Mouse (Mus musculus) ES-E14 (cell line): ENCODE measurements at regions not wholly inside any gene's neighbourhood (a gene's known extent, or its start where the extent isn't known, plus 50 kb on each side); places are given as distances from the start of the nearest gene placed in this dataset.

Source experiments
- DNase-seq: peaks from one replicate; pipeline ENCODE4 v3.0.0-alpha.2; 2013; ENCODE audit warnings: low read depth, low spot score
- H3K27ac ChIP-seq: 2 replicates; pipeline ENCODE4 v1.5.1; 2012; ENCODE audit warnings: low read depth, mild to moderate bottlenecking, low read length, moderate library complexity, mixed read lengths; ENCODE audit not compliant: poor library complexity, insufficient read depth, severe bottlenecking
- H3K36me3 ChIP-seq: 2 replicates; pipeline ENCODE4 v1.6.1; 2012; ENCODE audit warnings: mild to moderate bottlenecking, low read length, moderate library complexity, mixed read lengths; ENCODE audit not compliant: control insufficient read depth, poor library complexity, insufficient read depth, severe bottlenecking
- H3K4me1 ChIP-seq, 2 experiments: fragments of 150-350 bp in 1 of 2; sonication (generic) in 1 of 2; 2 replicates each; pipeline ENCODE4 v1.6.1; 2012; ENCODE audit warnings: low read length in 2 of 2, mild to moderate bottlenecking in 1 of 2, mixed read lengths in 1 of 2; ENCODE audit not compliant: control insufficient read depth in 2 of 2, insufficient read depth in 2 of 2, poor library complexity in 1 of 2
- H3K4me3 ChIP-seq, 2 experiments: fragments of 150-350 bp in 1 of 2; sonication (generic) in 1 of 2; 2 replicates each; pipeline ENCODE4 v1.5.1; 2012; ENCODE audit warnings: low read length in 2 of 2, low read depth in 1 of 2, mild to moderate bottlenecking in 1 of 2, mixed read lengths in 1 of 2; ENCODE audit not compliant: insufficient read depth in 1 of 2, poor library complexity in 1 of 2, severe bottlenecking in 1 of 2
- H3K9ac ChIP-seq: 2 replicates; pipeline ENCODE4 v1.6.1; 2012; ENCODE audit warnings: low read depth, mild to moderate bottlenecking, low read length, mixed read lengths; ENCODE audit not compliant: poor library complexity, insufficient read depth, severe bottlenecking
- H3K9me3 ChIP-seq: fragments of 150-350 bp; sonication (generic); 2 replicates; pipeline ENCODE4 v1.6.1; 2012; ENCODE audit warnings: low read depth, mild to moderate bottlenecking, low read length; ENCODE audit not compliant: control insufficient read depth, insufficient read depth
- CHD2 ChIP-seq: IDR thresholded peaks from 2 replicates; pipeline ENCODE4 v1.6.1; 2014; ENCODE audit warnings: mild to moderate bottlenecking, low read depth, low read length, inconsistent platforms
- HCFC1 ChIP-seq: IDR thresholded peaks from 2 replicates; pipeline ENCODE4 v1.6.1; 2012; ENCODE audit warnings: low read length, inconsistent platforms, borderline replicate concordance; ENCODE audit not compliant: insufficient read depth
- MAFK ChIP-seq: IDR thresholded peaks from 2 replicates; pipeline ENCODE4 v1.6.1; 2014; ENCODE audit warnings: mild to moderate bottlenecking, low read depth, low read length, inconsistent platforms; ENCODE audit not compliant: insufficient read depth
- ZC3H11A ChIP-seq: IDR thresholded peaks from 2 replicates; pipeline ENCODE4 v1.6.1; 2012; ENCODE audit warnings: low read depth, mild to moderate bottlenecking, inconsistent platforms, low read length, borderline replicate concordance
- ZNF384 ChIP-seq: IDR thresholded peaks from 2 replicates; pipeline ENCODE4 v1.6.1; 2012; ENCODE audit warnings: low read depth, low read length, inconsistent platforms
- in situ Hi-C, 2 experiments: fragments of 600-800 bp; cut with MboI; formaldehyde crosslinking; loops; one replicate each; pipeline ENCODE4 v1.15.1; 2025; ENCODE audit warnings: low sequenced_read_pairs in 2 of 2, inconsistent platforms in 1 of 2; ENCODE audit not compliant: unreplicated experiment in 2 of 2

GRCm38 (mm10) chr11:82668026-82668425 is 96.1 kb downstream of the Cct6b start:
- Histone ChIP-seq H3K4me3 (no peak overlapping the region), H3K27ac (no peak overlapping the region), H3K9me3 (no peaks in the 10 kb centered on the region), H3K4me1 (peaks cover 0 to 2% of the 10 kb centered on the region in 2 experiments; a peak in 1 of 4 replicates), H3K36me3 (no peaks in the 10 kb centered on the region), H3K9ac (no peak overlapping the region)
- in situ Hi-C loops, result no loop called here
- no peak for DNase-seq
- TF ChIP-seq ZC3H11A (no peak), ZNF384 (no peak), MAFK (no peak), CHD2 (no peak), HCFC1 (no peak)

- Histone ChIP-seq H3K9ac (no peak overlapping the region), H3K4me3 (no peak overlapping the region), H3K27ac (no peak overlapping the region), H3K4me1 (peaks cover 0 to 17% of the 10 kb centered on the region in 2 experiments; a peak in 3 of 4 replicates), H3K36me3 (no peaks in the 10 kb centered on the region), H3K9me3 (no peaks in the 10 kb centered on the region)
- no peak for DNase-seq
- in situ Hi-C loops, result no loop called here
- TF ChIP-seq ZNF384 (no peak), HCFC1 (no peak), MAFK (no peak), ZC3H11A (no peak), CHD2 (no peak)
These were observed 100.0 kb downstream of the Cct6b start for GRCm38 (mm10) chr11:82664076-82664475.

- TF ChIP-seq MAFK (peak; percentile 31; the same call in 1 of the 2 replicates), CHD2 (no peak)
- H3K9me3 ChIP-seq, result no peaks in the 10 kb centered on the region
- no peak overlapping the region for H3K9ac ChIP-seq
- H3K36me3 ChIP-seq, result no peaks in the 10 kb centered on the region
- peaks cover 0 to 17% of the 10 kb centered on the region in 2 experiments; a peak in 3 of 4 replicates for H3K4me1 ChIP-seq
- H3K4me3 ChIP-seq, result no peak overlapping the region
- in situ Hi-C loops, result no loop called here
- no peak overlapping the region for H3K27ac ChIP-seq
- DNase-seq, result peak; percentile 46
These were observed 102.0 kb downstream of the Cct6b start for GRCm38 (mm10) chr11:82662086-82662485.

DNA sequence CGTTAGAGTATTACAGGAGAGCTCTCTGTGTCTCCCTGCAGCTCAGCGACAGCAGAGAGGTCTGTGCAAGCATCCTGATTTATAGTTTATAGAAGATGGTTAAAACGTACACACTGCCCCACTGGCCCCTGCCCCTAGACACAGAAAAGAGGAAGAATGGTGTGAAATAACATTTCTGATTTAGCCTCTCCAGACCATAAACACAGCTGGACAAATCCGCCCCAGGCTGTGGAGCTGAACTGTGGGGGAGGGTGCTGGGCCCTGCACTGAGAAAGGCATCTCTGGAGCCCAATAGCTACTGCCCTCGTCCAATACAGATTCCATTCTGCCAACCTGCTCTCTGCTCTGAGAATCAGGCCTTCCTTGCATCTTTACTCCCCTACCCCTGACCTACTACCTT is 112.4 kb downstream of the Cct6b start:
- H3K36me3 ChIP-seq, result no peaks in the 10 kb centered on the region
- in situ Hi-C loops, result no loop called here
- DNase-seq, result no peak
- H3K4me1 ChIP-seq, result no peaks in the 10 kb centered on the region
- TF ChIP-seq ZC3H11A (no peak), CHD2 (no peak), ZNF384 (no peak), MAFK (no peak), HCFC1 (no peak)
- no peak overlapping the region for H3K4me3 ChIP-seq
- no peaks in the 10 kb centered on the region for H3K9me3 ChIP-seq
- no peak overlapping the region for H3K27ac ChIP-seq
- no peak overlapping the region for H3K9ac ChIP-seq

GRCm38 (mm10) chr11:82638513-82638912 is 125.6 kb downstream of the Cct6b start:
- Histone ChIP-seq H3K9me3 (no peaks in the 10 kb centered on the region), H3K9ac (no peak overlapping the region), H3K4me1 (peaks cover 0 to 6% of the 10 kb centered on the region in 2 experiments; a peak in 2 of 4 replicates), H3K27ac (no peak overlapping the region), H3K4me3 (no peak overlapping the region), H3K36me3 (no peaks in the 10 kb centered on the region)
- in situ Hi-C loops, result no loop called here
- DNase-seq, result no peak
- no peak for TF ChIP-seq MAFK
- no peak for TF ChIP-seq ZC3H11A
- TF ChIP-seq CHD2, result no peak
- TF ChIP-seq HCFC1, result no peak
- TF ChIP-seq ZNF384, result no peak
